Mouse (Mus musculus) left cerebral cortex, adult 18-20 months (tissue): Measurements from ENCODE around the gene Zbtb43. TPM values are rescaled to one million over a fixed set of nuclear protein-coding genes. Genes with fewer than 3 reads are reported as not detected.

ENCODE experiments used
- DNase-seq, 2 experiments: peaks; one replicate each; pipeline ENCODE4 v3.0.0; 2021 to 2022; ENCODE audit warnings: low spot score in 2 of 2, mixed read lengths in 1 of 2
- long read RNA-seq, 2 experiments: library from polyadenylated mRNA; stranded (forward); transcript quantifications; one replicate each; pipeline ENCODE4 v2.0.0; 2021
- total RNA-seq, 2 experiments: library from RNA; stranded (reverse); gene quantifications; 2 replicates each; pipeline ENCODE4 v1.2.3; 2021

The Zbtb43 gene
- total RNA-seq, result 10 to 100 TPM; 28.6 to 29.3 TPM
- long read RNA-seq, experiment 1, full-length matches to known transcripts, result 12 of 18 reads
- long read RNA-seq, experiment 1, partial matches to known transcripts, result 0 of 18 reads
- long read RNA-seq, experiment 1, other reads (novel, unspliced or antisense), result 6 of 18 reads
- long read RNA-seq, experiment 2, full-length matches to known transcripts, result 9 of 16 reads
- long read RNA-seq, experiment 2, partial matches to known transcripts, result 1 of 16 reads
- long read RNA-seq, experiment 2, other reads (novel, unspliced or antisense), result 6 of 16 reads

GRCm38 (mm10) chr2:33468466-33469097, at the start of gene Zbtb43:
Gene Zbtb43, minus strand, starts transcription at chr2:33468559.
- peak; percentile 96 to 97 for DNase-seq

- no peak for DNase-seq
Measured at GRCm38 (mm10) chr2:33515856-33516255, 47.5 kb upstream of the Zbtb43 start.

- DNase-seq, result no peak
Measured at GRCm38 (mm10) chr2:33515431-33515830, 47.1 kb upstream of the Zbtb43 start.

- no peak for DNase-seq
Measured at GRCm38 (mm10) chr2:33510791-33511190, 42.4 kb upstream of the Zbtb43 start.

- no peak for DNase-seq
Measured at GRCm38 (mm10) chr2:33502602-33503001, 34.2 kb upstream of the Zbtb43 start.

- no peak for DNase-seq
Measured at GRCm38 (mm10) chr2:33498280-33498679, 29.9 kb upstream of the Zbtb43 start.

GRCm38 (mm10) chr2:33495654-33496053, 27.3 kb upstream of the Zbtb43 start:
- no peak for DNase-seq

GRCm38 (mm10) chr2:33492041-33492440, 23.7 kb upstream of the Zbtb43 start:
- DNase-seq, result no peak

GRCm38 (mm10) chr2:33489565-33489964, 21.2 kb upstream of the Zbtb43 start:
- DNase-seq, result peak; percentile 20 to 40

- DNase-seq, result no peak
Measured at GRCm38 (mm10) chr2:33487332-33487731, 19.0 kb upstream of the Zbtb43 start.

GRCm38 (mm10) chr2:33486866-33487265, 18.5 kb upstream of the Zbtb43 start:
- peak; percentile 74 to 85 for DNase-seq

- DNase-seq, result no peak
Measured at GRCm38 (mm10) chr2:33477961-33478755, 9.8 kb upstream of the Zbtb43 start.

- DNase-seq, result peak; percentile 70 to 75
Measured at GRCm38 (mm10) chr2:33475961-33476360, 7.6 kb upstream of the Zbtb43 start.

- DNase-seq, result no peak
Measured at GRCm38 (mm10) chr2:33467546-33468465, 553 bp downstream of the Zbtb43 start.

- no peak for DNase-seq
Measured at GRCm38 (mm10) chr2:33465966-33466365, 2.4 kb downstream of the Zbtb43 start.

GRCm38 (mm10) chr2:33465215-33465614, 3.1 kb downstream of the Zbtb43 start:
- DNase-seq, result no peak

- DNase-seq, result no peak
Measured at GRCm38 (mm10) chr2:33462066-33462465, 6.3 kb downstream of the Zbtb43 start.

- no peak for DNase-seq
Measured at GRCm38 (mm10) chr2:33461066-33461465, 7.3 kb downstream of the Zbtb43 start.

- no peak for DNase-seq
Measured at GRCm38 (mm10) chr2:33459660-33460059, 8.7 kb downstream of the Zbtb43 start.

- DNase-seq, result no peak
Measured at GRCm38 (mm10) chr2:33456696-33457095, 11.7 kb downstream of the Zbtb43 start.

- DNase-seq, result no peak
Measured at GRCm38 (mm10) chr2:33456242-33456641, 12.1 kb downstream of the Zbtb43 start.
